Mouse (Mus musculus) brain, embryonic 14.5 days (tissue): ENCODE measurements around the gene Dclk1.

ENCODE experiments used
- CTCF ChIP-seq: fragments of 200-500 bp; IDR thresholded peaks from 2 replicates; pipeline ENCODE4 v1.5.1; 2012; ENCODE audit warnings: inconsistent platforms, mild to moderate bottlenecking, moderate library complexity, borderline replicate concordance; ENCODE audit not compliant: insufficient read depth, insufficient read length; ENCODE audit errors: extremely low read depth
- POLR2A ChIP-seq: fragments of 200-500 bp; IDR thresholded peaks from 2 replicates; pipeline ENCODE4 v1.6.1; 2012; ENCODE audit warnings: mild to moderate bottlenecking, inconsistent platforms, borderline replicate concordance; ENCODE audit not compliant: poor library complexity, insufficient read depth, insufficient read length, severe bottlenecking; ENCODE audit errors: extremely low read depth

DNA sequence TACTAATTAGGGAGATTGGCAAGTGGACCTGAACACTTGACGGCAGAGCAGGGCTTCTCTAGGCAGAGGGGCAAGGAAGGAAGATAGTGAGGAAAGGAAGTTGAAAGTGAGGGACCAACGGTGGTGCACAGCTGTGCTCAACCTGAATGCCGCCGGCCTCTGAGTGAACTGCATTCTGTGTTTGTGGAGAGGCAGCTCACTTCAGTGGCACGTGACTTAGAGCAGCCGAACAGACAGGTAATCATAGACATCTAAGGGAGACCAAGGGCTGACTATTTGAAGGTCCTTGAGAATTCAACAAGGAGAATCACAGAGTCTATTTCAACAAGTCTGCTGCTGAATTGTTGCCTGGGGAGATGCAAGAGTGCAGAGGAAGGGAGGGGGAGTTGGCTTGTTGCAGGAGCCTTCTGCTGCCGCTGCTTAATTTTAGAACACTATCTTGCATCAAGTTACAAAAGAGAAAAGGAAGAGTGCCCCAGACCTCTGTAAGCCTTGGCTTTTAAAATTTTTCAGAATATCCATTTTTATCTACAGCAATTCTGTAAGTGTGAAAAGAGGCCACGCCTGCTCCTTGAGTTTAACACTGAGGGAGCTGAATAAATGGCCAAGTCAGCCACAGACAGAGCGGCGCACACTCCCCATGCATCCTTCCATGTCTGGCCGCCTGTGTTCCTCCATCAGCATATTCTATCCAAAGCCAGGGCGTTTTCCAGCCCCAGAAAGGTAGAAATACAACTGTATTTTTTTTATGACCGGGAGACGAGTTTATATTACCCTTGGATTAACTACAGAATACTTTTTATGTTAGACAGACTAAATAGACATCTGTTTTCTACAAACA is 289.3 kb downstream of the Dclk1 start:
- TF ChIP-seq CTCF (no peak), POLR2A (no peak)
